In genomic region chr12:15654585-15654984, GRCm38 (mm10) we compare ENCODE assay signal across 20 mouse cellular contexts.
"Had no signal": no experiment of that assay in that cellular context is flagged by ENCODE, and none has a peak within 500 bp of the region (broad histone marks: within the 10 kb centered on the region; RNA-seq: fewer than 3 reads in every experiment).

No protein-coding gene starts in this region.

- H3K27me3 ChIP-seq: lung, embryonic 15.5 days; midbrain, embryonic 13.5 days; midbrain, embryonic 15.5 days; neural tube, embryonic 13.5 days; neural tube, embryonic 15.5 days had no signal

- ATAC-seq: lung, postnatal 0 days; midbrain, embryonic 13.5 days; midbrain, embryonic 15.5 days had no signal

- H3K4me2 ChIP-seq: lung, embryonic 15.5 days; midbrain, embryonic 11.5 days; midbrain, embryonic 13.5 days; midbrain, embryonic 15.5 days; neural tube, embryonic 13.5 days; neural tube, embryonic 15.5 days had no signal

- H3K4me3 ChIP-seq: lung, embryonic 15.5 days; megakaryocyte, embryonic 14.5 days; midbrain, embryonic 13.5 days; midbrain, embryonic 15.5 days; neural tube, embryonic 13.5 days; neural tube, embryonic 15.5 days had no signal

- DNase-seq: lung, adult 2 months; lung, postnatal 14 days; lung, postnatal 36 days; retina, postnatal 1 day; right cerebral cortex, adult 18-20 months; right cerebral cortex, postnatal 25 days; right cerebral cortex, postnatal 4 days; spleen, adult 18-20 months; thymus, adult 18-20 months; thymus, postnatal 14 days; thymus, postnatal 36 days had no signal

- H3K9me3 ChIP-seq: lung, embryonic 15.5 days; megakaryocyte, embryonic 14.5 days; midbrain, embryonic 13.5 days; midbrain, embryonic 15.5 days; neural tube, embryonic 13.5 days; neural tube, embryonic 15.5 days had no signal

- H3K4me1 ChIP-seq: megakaryocyte, embryonic 14.5 days; midbrain, embryonic 13.5 days; midbrain, embryonic 15.5 days; neural tube, embryonic 13.5 days; neural tube, embryonic 15.5 days had no signal

- H3K27ac ChIP-seq: lung, embryonic 15.5 days; macrophage; midbrain, embryonic 13.5 days; midbrain, embryonic 15.5 days; neural tube, embryonic 13.5 days; neural tube, embryonic 15.5 days had no signal

- H3K9ac ChIP-seq: lung, embryonic 15.5 days; midbrain, embryonic 13.5 days; midbrain, embryonic 15.5 days; neural tube, embryonic 13.5 days; neural tube, embryonic 15.5 days had no signal

- H3K36me3 ChIP-seq: lung, embryonic 15.5 days; midbrain, embryonic 13.5 days; midbrain, embryonic 15.5 days; neural tube, embryonic 13.5 days; neural tube, embryonic 15.5 days had no signal
